Mouse (Mus musculus): Measurements from ENCODE around the gene Dupd1.
A peak's percentile ranks its signal among the peaks of the same experiment; 100 is the strongest.

Gene Dupd1

GRCm38 (mm10) chr14:21714486-21714885 is at the start of gene Dupd1:
Gene Dupd1, minus strand, starts transcription at chr14:21714576.
- no peak for DNase-seq (ENCODE audit: low spot score in 2 of 2)

DNA sequence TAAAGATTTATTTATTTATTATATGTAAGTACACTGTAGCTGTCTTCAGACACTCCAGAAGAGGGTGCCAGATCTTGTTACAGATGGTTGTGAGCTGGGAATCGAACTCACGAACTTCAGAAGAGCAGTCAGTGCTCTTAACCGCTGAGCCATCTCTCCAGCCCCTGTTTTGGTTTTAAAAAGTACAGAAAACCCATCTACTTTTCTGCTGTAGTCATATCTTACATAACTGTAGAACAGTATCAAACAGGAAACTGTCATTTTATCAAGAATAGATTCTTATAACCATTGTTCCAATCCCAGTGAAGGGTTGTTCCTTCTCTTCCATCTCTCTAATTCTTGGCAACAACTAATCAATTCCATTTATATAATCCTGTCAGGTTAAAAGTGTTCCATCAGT is 49.4 kb upstream of the Dupd1 start:
- DNase-seq (ENCODE audit: low spot score in 2 of 2) = no peak

- no peak for DNase-seq (ENCODE audit: low spot score in 2 of 2)
Observed at GRCm38 (mm10) chr14:21761560-21761959, 47.2 kb upstream of the Dupd1 start.

GRCm38 (mm10) chr14:21753367-21753766 is 39.0 kb upstream of the Dupd1 start:
- DNase-seq (ENCODE audit: low spot score in 2 of 2) = no peak

GRCm38 (mm10) chr14:21752411-21752810 is 38.0 kb upstream of the Dupd1 start:
- no peak for DNase-seq (ENCODE audit: low spot score in 2 of 2)

GRCm38 (mm10) chr14:21750881-21751542 is 36.6 kb upstream of the Dupd1 start, which contains the start of gene Dusp13:
Gene Dusp13, minus strand, starts transcription at chr14:21751181.
- DNase-seq (ENCODE audit: low spot score in 2 of 2) = peak; percentile 63 to 70

DNA sequence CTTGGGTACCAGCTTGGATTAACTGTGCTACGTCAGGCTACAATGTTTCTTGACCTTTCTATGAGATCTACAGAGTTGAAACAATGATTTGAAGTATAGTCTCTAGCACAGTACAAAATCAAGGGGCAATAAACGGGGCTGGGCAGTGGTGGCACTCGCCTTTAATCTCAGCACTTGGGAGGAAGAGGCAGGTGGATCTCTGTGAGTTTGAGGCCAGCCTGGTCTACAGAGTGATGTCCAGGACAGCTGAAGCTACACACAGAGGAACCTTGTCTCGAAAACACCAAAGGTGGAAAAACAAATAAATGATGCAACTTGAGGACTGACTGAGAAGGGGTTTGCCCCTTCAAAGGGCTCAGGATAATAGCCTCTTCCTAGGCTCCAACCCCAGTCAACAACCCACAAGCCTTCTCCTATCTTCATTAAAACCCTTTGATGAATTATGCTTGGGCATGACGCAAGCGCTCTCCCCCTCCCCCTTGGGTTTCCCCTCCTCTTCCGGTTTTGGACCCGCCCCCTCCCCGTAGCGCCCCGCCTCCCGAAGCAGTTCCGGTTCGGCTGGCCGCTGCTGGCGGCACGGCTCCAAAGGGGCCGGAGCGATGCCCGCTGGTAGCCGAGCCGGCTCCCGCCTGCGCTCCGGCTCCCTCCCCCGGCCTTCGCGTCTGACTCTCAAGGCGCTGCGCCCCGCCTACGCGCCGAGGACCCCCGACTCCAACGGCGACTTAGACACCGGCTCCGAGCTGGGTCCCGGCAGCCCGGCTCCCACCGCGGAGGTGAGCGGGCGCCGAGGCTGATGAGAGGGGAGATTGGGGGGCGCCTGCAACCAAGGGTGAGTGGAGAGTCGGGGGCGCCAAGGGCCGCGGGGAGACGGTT is 35.9 kb upstream of the Dupd1 start, which contains the start of gene Samd8:
TSS of gene Samd8 (plus strand) at position 524 of the 873 bp plus-strand sequence.
- peak; percentile 72 to 75 for DNase-seq (ENCODE audit: low spot score in 2 of 2)

- no peak for DNase-seq (ENCODE audit: low spot score in 2 of 2)
Observed at GRCm38 (mm10) chr14:21748142-21748870, 33.9 kb upstream of the Dupd1 start.

DNA sequence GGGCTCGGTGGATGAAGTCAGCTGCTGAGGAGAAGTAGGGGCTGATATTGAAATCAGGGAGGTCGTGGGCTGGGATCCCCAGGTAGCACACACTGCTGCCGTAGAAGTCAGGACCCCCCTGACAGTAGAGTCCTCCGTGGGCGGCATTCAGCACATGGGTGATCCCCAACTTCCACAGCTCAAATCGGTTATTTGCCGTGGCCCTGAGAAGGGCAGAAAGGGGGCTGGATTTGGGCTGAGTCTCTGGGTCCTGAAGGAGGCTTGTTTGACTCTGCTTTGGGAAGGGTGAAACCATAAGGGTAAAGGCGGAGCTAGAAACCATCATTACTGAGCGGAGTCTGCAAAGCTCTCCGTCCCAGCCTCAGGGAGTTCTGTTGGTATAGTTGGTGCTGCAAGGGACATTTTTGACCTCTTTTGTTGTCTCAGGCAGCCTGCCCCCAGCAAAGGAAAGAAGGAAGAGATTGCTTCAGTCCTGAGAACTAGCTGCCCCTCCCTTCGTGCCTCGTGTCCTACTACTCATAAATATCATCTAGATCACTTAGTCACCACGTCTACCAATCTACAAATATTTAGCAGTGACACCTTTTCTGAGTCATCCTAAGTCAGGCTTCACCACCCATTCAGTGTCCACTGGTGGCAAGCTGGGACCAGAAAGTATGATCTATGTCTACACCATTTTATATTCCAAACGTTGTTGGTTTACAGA is 33.2 kb upstream of the Dupd1 start:
- DNase-seq (ENCODE audit: low spot score in 2 of 2) = no peak

GRCm38 (mm10) chr14:21746846-21747245 is 32.5 kb upstream of the Dupd1 start:
- DNase-seq (ENCODE audit: low spot score in 2 of 2) = no peak

DNA sequence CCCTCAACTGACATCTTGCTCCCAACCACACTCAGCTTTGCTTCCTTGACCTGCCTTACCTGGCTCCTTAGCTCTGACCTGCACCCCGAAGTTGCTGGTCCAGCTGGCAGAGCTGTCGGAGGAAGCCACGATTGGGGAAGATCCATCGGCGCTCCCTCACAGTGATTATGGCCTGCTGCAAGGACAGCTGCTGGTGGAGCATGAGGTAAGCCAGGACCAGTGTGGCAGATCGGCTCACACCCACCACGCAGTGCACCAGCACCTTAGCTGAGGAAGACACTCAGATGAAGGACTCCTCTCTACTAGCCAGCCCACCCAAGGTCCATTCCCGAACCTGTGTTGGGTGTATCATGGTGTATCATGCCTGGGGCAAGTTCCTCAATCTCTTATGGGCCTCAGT is 31.9 kb upstream of the Dupd1 start:
- DNase-seq (ENCODE audit: low spot score in 2 of 2) = no peak

DNA sequence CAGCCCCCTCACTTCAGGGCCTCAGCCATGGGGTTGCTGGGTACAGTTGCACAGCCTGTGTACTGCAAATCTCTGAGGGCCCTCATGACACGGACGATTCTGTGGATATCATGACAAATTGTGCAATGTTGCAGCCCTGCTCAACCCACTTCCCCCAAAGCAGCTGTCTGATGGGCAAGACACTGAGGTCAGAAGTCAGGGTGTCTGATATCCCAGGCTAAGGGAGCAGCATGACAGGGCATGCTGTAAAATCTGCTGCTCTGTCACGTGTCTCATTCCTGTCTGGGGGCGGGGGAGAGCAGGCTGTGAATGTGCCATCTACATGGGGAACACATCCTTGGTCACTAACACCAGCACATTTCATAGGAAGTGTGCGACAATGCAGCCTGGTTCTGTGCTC is 30.8 kb upstream of the Dupd1 start:
- no peak for DNase-seq (ENCODE audit: low spot score in 2 of 2)

DNA sequence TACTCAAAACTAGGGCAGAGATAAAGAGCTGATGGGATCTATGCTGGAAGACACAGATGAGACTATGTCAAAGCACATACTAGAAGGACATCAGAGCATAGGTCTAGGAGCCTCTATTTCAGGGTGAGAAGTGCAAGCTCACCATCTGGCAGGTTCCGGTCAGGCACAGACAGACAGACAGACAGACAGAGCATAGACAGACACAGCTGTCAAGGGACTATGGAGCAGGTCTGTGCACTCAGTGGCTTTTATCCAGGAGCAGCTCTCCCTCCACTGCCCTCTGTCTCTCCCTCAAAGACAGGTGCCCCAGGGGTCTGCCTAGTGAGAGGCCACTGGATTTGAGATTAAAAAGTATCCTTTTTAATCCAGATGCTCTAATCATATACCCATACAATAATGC is 29.8 kb upstream of the Dupd1 start:
- no peak for DNase-seq (ENCODE audit: low spot score in 2 of 2)

DNA sequence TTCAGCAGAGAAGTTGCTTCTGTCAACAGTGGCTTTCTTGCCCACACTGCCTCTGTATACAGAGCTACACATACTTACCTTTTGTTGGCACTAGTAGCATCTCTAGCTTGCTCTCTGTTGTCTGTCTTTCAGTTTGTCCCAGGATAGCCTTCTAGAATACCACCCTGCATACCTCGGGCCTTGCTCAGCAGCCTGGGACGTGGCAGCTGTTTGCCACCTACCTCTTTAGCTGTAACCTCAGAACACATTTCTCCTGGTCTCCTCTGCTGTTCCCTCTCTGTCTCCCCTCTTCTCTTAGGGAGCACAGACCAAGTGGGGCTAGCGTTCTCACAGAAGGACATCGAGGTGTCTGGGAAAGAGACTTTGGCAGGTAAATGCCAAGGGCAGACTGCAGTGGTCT is 28.1 kb upstream of the Dupd1 start:
- DNase-seq (ENCODE audit: low spot score in 2 of 2) = no peak

DNA sequence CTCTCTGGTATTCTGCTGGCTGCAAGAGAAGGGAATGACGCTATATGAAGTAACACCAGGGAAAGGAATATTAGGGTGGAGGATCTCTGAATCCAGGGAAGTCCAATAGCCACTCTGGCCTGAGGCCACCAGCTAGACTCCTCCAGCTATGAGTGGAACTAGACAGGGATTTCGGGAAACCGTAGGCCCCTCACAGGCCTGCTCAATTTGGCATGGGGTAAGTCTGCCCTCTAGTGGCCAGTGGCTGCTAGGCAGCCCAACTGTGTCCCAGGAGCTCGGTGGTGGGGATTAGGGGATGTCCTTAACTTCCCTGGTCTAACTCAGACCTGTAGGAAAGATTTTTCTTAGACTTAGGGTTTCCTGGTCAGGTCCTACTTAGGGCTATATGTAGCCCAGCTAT is 27.4 kb upstream of the Dupd1 start:
- peak; percentile 47 to 54 for DNase-seq (ENCODE audit: low spot score in 2 of 2)

GRCm38 (mm10) chr14:21741314-21741713 is 26.9 kb upstream of the Dupd1 start:
- DNase-seq (ENCODE audit: low spot score in 2 of 2) = no peak

DNA sequence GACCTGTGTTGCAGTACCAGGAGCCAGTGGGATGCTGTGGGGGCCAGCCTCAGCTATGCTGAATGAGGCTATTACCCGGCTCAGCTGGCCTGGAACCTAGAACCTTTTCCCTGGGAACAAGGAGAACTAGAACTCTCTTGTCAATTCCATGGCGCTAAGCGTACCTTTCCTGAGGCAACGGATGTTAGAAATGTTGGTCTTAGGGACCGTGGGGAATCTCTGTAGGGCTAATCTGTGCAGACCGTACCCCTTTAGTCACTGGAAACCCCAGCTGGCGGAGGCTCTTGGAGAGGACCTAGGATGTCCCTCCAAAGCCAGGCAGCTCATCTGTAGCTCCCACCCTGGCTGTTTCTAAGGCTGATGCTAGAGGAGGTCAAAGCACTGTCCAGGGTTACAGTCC is 26.0 kb upstream of the Dupd1 start:
- DNase-seq (ENCODE audit: low spot score in 2 of 2) = no peak

- DNase-seq (ENCODE audit: low spot score in 2 of 2) = no peak
Observed at GRCm38 (mm10) chr14:21733131-21733905, 18.9 kb upstream of the Dupd1 start.

DNA sequence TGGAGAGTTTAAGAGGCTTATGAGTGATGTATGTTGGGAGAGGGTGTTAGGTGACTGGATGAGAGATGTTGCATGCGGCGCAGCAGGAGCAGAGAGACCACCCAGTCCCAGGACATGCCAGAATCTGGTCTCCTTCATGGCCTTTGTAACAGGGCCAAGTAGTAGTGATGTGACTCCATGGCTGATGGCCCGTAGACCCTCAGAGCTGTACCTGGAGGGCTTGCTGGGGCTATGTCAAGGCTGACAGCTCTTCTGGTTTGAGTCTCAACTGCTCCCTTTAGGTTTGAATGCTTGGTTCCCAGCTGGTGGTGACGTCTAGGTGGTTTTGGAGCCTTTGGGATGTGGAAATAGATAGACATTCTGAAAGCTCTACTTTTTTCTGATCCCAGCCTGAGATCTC is 15.6 kb upstream of the Dupd1 start:
- DNase-seq (ENCODE audit: low spot score in 2 of 2) = no peak

GRCm38 (mm10) chr14:21729031-21729732 is 14.8 kb upstream of the Dupd1 start:
- DNase-seq (ENCODE audit: low spot score in 2 of 2) = no peak
